Mouse (Mus musculus) megakaryocyte-erythroid progenitor cell, adult 5-6 weeks (primary cell): ENCODE results near the gene Arrdc1. TPM values are rescaled to one million over a fixed set of nuclear protein-coding genes. Genes with fewer than 3 reads are reported as not detected.

Source experiments
- ATAC-seq: replicated peaks from 2 replicates; pipeline ENCODE4 v1.8.0; 2016; ENCODE audit warnings: mild to moderate bottlenecking, inconsistent platforms; ENCODE audit not compliant: severe bottlenecking, poor library complexity, low FRiP score, low TSS enrichment
- total RNA-seq, 2 experiments: library from RNA; stranded (forward) in 1 of 2; stranded (reverse) in 1 of 2; fragments of 200-1000, 215-1000 nt in 1 of 2; fragments of >200 nt in 1 of 2; fragmentation: Nextera tagmentation in 1 of 2; gene quantifications; 2 replicates each; pipeline ENCODE4 v1.2.3; 2014 to 2017

Arrdc1 gene
- total RNA-seq, 2 experiments from 2014 or later = 38.7 to 53.4 TPM

DNA sequence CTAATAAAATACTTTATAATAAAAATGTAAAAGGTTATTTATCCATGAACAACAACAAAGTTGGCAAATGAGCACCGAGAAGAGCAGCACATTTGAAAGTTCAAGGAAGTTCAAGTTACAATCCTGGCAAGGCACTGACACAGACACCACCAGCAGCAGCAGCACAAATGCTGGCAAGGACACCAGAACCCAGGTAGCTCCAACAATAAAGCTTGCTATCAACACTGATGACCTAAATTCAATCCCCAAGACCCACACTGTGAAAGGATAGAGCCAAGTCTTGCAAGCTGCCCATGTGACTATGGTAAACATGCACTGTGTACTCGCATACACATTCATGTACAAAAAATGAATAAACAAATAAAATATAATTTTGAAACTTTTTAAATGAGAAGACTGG, 54.4 kb downstream of the Arrdc1 start:
- no peak for ATAC-seq

Other genes starting within 250 kb of the Arrdc1 start
- not detected in 2 replicates for gene Cacna1b, start 172.1 kb downstream of the Arrdc1 start, total RNA-seq (2014; fragmentation: Nextera tagmentation)
- not detected in 2 replicates for gene Cacna1b, start 172.1 kb downstream of the Arrdc1 start, total RNA-seq (2017)
- gene Ehmt1, start 15.6 kb downstream of the Arrdc1 start, total RNA-seq (2014; fragmentation: Nextera tagmentation) = 78.3 and 81.6 TPM in 2 replicates
- gene Ehmt1, start 15.6 kb downstream of the Arrdc1 start, total RNA-seq (2017) = 62.9 and 107 TPM in 2 replicates
- gene Zmynd19, start 14.5 kb upstream of the Arrdc1 start, total RNA-seq (2014; fragmentation: Nextera tagmentation) = 34.5 and 34.9 TPM in 2 replicates
- 69.9 and 75.2 TPM in 2 replicates for gene Zmynd19, start 14.5 kb upstream of the Arrdc1 start, total RNA-seq (2017)
- gene Dph7, start 27.1 kb upstream of the Arrdc1 start, total RNA-seq (2014; fragmentation: Nextera tagmentation) = 21.0 and 24.9 TPM in 2 replicates
- 16.1 and 29.1 TPM in 2 replicates for gene Dph7, start 27.1 kb upstream of the Arrdc1 start, total RNA-seq (2017)
- 80.8 and 117 TPM in 2 replicates for gene Mrpl41, start 39.8 kb upstream of the Arrdc1 start, total RNA-seq (2014; fragmentation: Nextera tagmentation)
- 129 and 194 TPM in 2 replicates for gene Mrpl41, start 39.8 kb upstream of the Arrdc1 start, total RNA-seq (2017)
- 52.9 and 61.2 TPM in 2 replicates for gene Pnpla7, start 40.8 kb upstream of the Arrdc1 start, total RNA-seq (2014; fragmentation: Nextera tagmentation)
- 36.6 and 41.8 TPM in 2 replicates for gene Pnpla7, start 40.8 kb upstream of the Arrdc1 start, total RNA-seq (2017)
- gene Nsmf, start 119.1 kb upstream of the Arrdc1 start, total RNA-seq (2014; fragmentation: Nextera tagmentation) = 17.1 and 34.5 TPM in 2 replicates
- gene Nsmf, start 119.1 kb upstream of the Arrdc1 start, total RNA-seq (2017) = 5.9 and 21.1 TPM in 2 replicates
- not detected in 2 replicates for gene Entpd8, start 145.1 kb upstream of the Arrdc1 start, total RNA-seq (2014; fragmentation: Nextera tagmentation)
- gene Entpd8, start 145.1 kb upstream of the Arrdc1 start, total RNA-seq (2017) = not detected in 2 replicates
- gene Noxa1, start 159.9 kb upstream of the Arrdc1 start, total RNA-seq (2014; fragmentation: Nextera tagmentation) = not detected in 2 replicates
- gene Noxa1, start 159.9 kb upstream of the Arrdc1 start, total RNA-seq (2017) = 1.1 TPM in 1 of 2 replicates, not detected in the other
- 3.5 and 4.6 TPM in 2 replicates for gene Nrarp, start 245.5 kb upstream of the Arrdc1 start, total RNA-seq (2014; fragmentation: Nextera tagmentation)
- 1.3 and 2.4 TPM in 2 replicates for gene Nrarp, start 245.5 kb upstream of the Arrdc1 start, total RNA-seq (2017)